Mouse (Mus musculus): Measurements from ENCODE around the gene Mettl5. TPM values are rescaled to one million over a fixed set of nuclear protein-coding genes. Genes with fewer than 3 reads are reported as not detected.

Mettl5 gene
- polyA plus RNA-seq, 1 experiment: 9.4 TPM

- DNase-seq (ENCODE audit: low read depth): no peak
- TF ChIP-seq CTCF (IDR thresholded peaks at IDR 0.05; ENCODE audit: borderline replicate concordance, extremely low read depth, insufficient read depth, insufficient read length) (no peak), POLR2A (IDR thresholded peaks at IDR 0.05; ENCODE audit: borderline replicate concordance, extremely low read depth, insufficient read depth, insufficient read length, poor library complexity, severe bottlenecking) (no peak)
These were observed 33.9 kb downstream of the Mettl5 start for GRCm38 (mm10) chr2:69851427-69852058.

DNA sequence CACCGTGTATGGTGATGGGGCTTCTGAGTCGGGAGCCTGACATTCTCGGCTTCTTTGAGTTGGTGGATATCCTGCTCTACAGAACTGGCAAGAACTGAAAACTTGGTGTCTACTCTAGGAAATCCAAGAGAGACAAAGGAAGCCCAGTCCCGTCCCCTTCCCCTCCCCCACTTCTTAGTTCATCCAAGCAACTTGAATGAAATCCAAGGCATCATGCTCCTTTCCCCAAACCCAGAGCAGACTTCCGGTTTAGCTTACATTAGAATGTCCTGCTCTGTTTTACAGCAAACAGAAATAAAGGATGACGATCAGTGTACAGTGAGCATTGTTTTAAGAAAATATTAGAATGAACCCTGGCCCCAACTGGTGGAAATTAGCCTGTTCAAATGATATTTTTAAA is 36.2 kb downstream of the Mettl5 start:
- no peak for TF ChIP-seq CTCF (IDR thresholded peaks at IDR 0.05; ENCODE audit: borderline replicate concordance, extremely low read depth, insufficient read depth, insufficient read length)
- no peak for TF ChIP-seq POLR2A (IDR thresholded peaks at IDR 0.05; ENCODE audit: borderline replicate concordance, extremely low read depth, insufficient read depth, insufficient read length, poor library complexity, severe bottlenecking)
- peak; percentile 43 for DNase-seq (ENCODE audit: low read depth)

- TF ChIP-seq POLR2A (IDR thresholded peaks at IDR 0.05; ENCODE audit: borderline replicate concordance, extremely low read depth, insufficient read depth, insufficient read length, poor library complexity, severe bottlenecking): no peak
- peak; percentile 58 for DNase-seq (ENCODE audit: low read depth)
These were observed 45.2 kb downstream of the Mettl5 start for GRCm38 (mm10) chr2:69840261-69840660.

DNA sequence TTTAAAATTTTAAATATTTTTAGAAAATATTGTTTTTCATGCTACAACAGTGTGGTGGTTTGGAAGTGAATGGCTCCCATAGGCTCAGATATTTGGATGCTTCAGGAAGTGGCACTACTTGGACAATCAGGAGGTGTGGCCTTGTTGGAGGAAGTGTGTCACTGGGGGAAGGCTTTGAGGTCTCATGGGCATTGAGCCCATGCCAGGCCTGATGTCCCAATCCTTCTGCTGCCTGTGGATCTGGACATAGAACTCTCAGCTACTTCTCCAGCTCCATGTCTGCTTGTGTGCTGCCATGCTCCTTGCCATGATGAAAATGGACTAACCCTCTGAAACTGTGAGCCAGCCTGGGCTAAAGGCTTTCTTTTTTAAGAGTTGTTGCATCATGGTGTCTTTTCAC is 46.7 kb downstream of the Mettl5 start:
- TF ChIP-seq CTCF (IDR thresholded peaks at IDR 0.05; ENCODE audit: borderline replicate concordance, extremely low read depth, insufficient read depth, insufficient read length) (no peak), POLR2A (IDR thresholded peaks at IDR 0.05; ENCODE audit: borderline replicate concordance, extremely low read depth, insufficient read depth, insufficient read length, poor library complexity, severe bottlenecking) (no peak)
- DNase-seq (ENCODE audit: low read depth): no peak

DNA sequence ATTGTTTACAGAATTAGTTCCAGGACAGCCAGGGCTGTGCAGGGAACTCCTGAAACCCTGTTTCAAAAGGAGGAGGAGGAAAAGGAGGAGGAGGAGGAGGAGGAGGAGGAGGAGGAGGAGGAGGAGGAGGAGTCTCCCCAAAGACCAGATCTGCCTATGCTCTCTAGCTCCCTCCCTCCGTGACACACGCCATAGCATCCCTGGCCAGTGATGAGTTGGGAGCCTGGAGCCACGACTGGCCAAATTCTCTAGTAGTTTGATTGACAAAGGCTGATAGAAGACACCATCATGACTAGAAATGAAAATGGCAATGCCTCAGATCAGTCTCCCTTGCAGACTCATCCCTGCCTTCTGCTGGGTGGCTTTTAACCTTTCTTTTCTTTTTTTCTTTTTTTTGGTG is 47.4 kb downstream of the Mettl5 start:
- TF ChIP-seq POLR2A (IDR thresholded peaks at IDR 0.05; ENCODE audit: borderline replicate concordance, extremely low read depth, insufficient read depth, insufficient read length, poor library complexity, severe bottlenecking) (no peak), CTCF (IDR thresholded peaks at IDR 0.05; ENCODE audit: borderline replicate concordance, extremely low read depth, insufficient read depth, insufficient read length) (0 out of 2 replicates have a peak, but pooled peaks have one; percentile 13)
- DNase-seq (ENCODE audit: low read depth): no peak

GRCm38 (mm10) chr2:69837244-69837967 is 48.0 kb downstream of the Mettl5 start:
- peak; percentile 44 for DNase-seq (ENCODE audit: low read depth)
- no peak for TF ChIP-seq POLR2A (IDR thresholded peaks at IDR 0.05; ENCODE audit: borderline replicate concordance, extremely low read depth, insufficient read depth, insufficient read length, poor library complexity, severe bottlenecking)
- no peak for TF ChIP-seq CTCF (IDR thresholded peaks at IDR 0.05; ENCODE audit: borderline replicate concordance, extremely low read depth, insufficient read depth, insufficient read length)

DNA sequence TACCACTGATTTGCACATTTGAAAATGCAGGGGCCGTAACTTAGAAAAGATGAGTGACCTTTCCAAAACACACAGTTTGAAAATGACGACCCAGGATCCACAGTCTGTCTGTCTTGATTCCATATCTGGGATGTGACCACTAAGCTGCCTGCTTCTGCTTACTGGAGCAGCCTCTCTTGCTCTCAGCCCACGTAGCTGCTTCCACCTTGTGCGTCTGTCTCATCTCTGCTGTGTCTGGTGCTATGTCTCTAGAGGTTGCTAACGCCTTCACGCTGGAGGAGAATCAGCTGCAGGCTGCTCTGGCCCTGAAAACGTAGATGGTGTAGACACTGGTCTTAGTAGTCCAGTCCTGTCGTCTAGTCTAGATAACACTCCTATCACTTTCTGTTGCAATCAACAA is 55.3 kb downstream of the Mettl5 start:
- TF ChIP-seq POLR2A (IDR thresholded peaks at IDR 0.05; ENCODE audit: borderline replicate concordance, extremely low read depth, insufficient read depth, insufficient read length, poor library complexity, severe bottlenecking) (no peak), CTCF (IDR thresholded peaks at IDR 0.05; ENCODE audit: borderline replicate concordance, extremely low read depth, insufficient read depth, insufficient read length) (no peak)
- no peak for DNase-seq (ENCODE audit: low read depth)

DNA sequence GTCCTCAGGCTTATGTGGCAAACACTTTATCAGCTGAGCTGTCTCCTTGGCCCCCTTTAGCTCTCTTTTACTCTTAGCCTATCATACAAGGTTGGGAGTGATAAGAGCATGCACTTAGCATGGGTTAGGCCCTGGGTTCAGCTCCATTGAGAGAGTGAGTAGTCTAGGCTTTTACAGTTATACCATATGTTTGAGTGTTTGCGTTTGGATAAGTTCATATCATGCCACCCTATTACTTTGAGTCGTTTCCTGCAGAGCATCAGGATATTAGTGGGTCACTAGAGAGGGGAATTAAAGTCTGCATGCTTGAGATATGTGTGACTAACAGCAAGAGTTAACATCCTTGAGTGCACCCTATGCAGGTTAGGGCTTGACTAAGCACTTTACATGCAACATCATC is 55.7 kb downstream of the Mettl5 start:
- TF ChIP-seq CTCF (IDR thresholded peaks at IDR 0.05; ENCODE audit: borderline replicate concordance, extremely low read depth, insufficient read depth, insufficient read length): no peak
- no peak for TF ChIP-seq POLR2A (IDR thresholded peaks at IDR 0.05; ENCODE audit: borderline replicate concordance, extremely low read depth, insufficient read depth, insufficient read length, poor library complexity, severe bottlenecking)
- no peak for DNase-seq (ENCODE audit: low read depth)

DNA sequence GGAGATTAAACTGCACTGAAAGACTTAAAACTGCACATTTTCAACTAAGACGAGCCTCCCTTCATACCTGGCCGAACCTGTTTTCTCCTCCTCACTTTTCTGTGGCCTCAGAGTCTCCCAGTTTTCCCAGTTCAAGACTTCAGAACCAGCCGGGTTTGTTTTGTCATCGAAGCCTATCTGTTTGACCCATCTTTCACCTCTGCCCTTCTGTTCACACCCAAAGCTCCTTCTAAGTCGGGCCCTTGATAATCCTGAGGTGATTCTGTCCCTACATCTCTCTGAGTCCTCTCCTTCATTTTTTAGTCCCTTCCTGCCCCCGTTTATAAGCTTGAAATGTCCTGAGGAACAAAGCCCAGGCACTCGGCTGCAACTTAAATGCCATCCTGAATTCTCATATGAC is 57.4 kb downstream of the Mettl5 start:
- DNase-seq (ENCODE audit: low read depth): no peak
- TF ChIP-seq CTCF (IDR thresholded peaks at IDR 0.05; ENCODE audit: borderline replicate concordance, extremely low read depth, insufficient read depth, insufficient read length): no peak
- TF ChIP-seq POLR2A (IDR thresholded peaks at IDR 0.05; ENCODE audit: borderline replicate concordance, extremely low read depth, insufficient read depth, insufficient read length, poor library complexity, severe bottlenecking): no peak

DNA sequence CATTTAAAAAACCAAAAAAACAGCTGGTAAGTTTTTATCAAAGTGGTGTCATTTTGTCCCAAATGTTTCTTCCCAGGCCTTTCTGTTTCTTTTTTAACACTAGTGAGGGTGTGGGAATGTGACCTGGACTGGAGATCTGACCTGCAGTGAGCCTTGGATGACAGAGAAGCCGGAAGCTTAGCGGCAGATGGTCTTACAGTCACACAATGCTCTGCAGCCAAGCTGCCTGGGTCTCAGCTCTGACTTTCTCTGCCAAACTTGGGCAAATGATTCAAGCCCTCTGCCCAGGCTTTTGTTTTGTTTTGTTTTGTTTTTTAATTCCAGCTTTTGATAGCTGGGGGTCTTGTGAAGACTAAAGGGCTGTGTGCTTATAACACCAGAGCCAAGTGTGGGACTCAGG is 59.0 kb downstream of the Mettl5 start:
- DNase-seq (ENCODE audit: low read depth): peak; percentile 55
- no peak for TF ChIP-seq POLR2A (IDR thresholded peaks at IDR 0.05; ENCODE audit: borderline replicate concordance, extremely low read depth, insufficient read depth, insufficient read length, poor library complexity, severe bottlenecking)
- TF ChIP-seq CTCF (IDR thresholded peaks at IDR 0.05; ENCODE audit: borderline replicate concordance, extremely low read depth, insufficient read depth, insufficient read length): no peak

- TF ChIP-seq POLR2A (IDR thresholded peaks at IDR 0.05; ENCODE audit: borderline replicate concordance, extremely low read depth, insufficient read depth, insufficient read length, poor library complexity, severe bottlenecking): no peak
- TF ChIP-seq CTCF (IDR thresholded peaks at IDR 0.05; ENCODE audit: borderline replicate concordance, extremely low read depth, insufficient read depth, insufficient read length): no peak
- DNase-seq (ENCODE audit: low read depth): peak; percentile 17
These were observed 59.5 kb downstream of the Mettl5 start for GRCm38 (mm10) chr2:69825898-69826297.

- TF ChIP-seq POLR2A (IDR thresholded peaks at IDR 0.05; ENCODE audit: borderline replicate concordance, extremely low read depth, insufficient read depth, insufficient read length, poor library complexity, severe bottlenecking) (no peak), CTCF (IDR thresholded peaks at IDR 0.05; ENCODE audit: borderline replicate concordance, extremely low read depth, insufficient read depth, insufficient read length) (no peak)
- DNase-seq (ENCODE audit: low read depth): peak; percentile 84
These were observed 62.2 kb downstream of the Mettl5 start for GRCm38 (mm10) chr2:69823129-69823677.

All from brain, embryonic 14.5 days (tissue).